Mouse (Mus musculus) hindbrain, embryonic 15.5 days (tissue): ENCODE results near the gene Tfdp2. TPM values are rescaled to one million over a fixed set of nuclear protein-coding genes. Genes with fewer than 3 reads are reported as not detected.

Source experiments
- ATAC-seq: fragments of 200-750 bp; cut with Nextera tagmentation; 2 replicates; pipeline ENCODE4 v1.8.0; 2017; ENCODE audit warnings: low read depth, moderate number of reproducible peaks, moderate TSS enrichment; ENCODE audit not compliant: low FRiP score
- H3K27ac ChIP-seq: fragments of 300-500 bp; sonication (generic); replicated peaks from 2 replicates; pipeline ENCODE4 v1.5.1; 2015; ENCODE audit warnings: mild to moderate bottlenecking, inconsistent platforms
- H3K27me3 ChIP-seq: fragments of 300-500 bp; sonication (generic); 2 replicates; pipeline ENCODE4 v1.6.1; 2015; ENCODE audit warnings: control low read depth, inconsistent platforms
- H3K36me3 ChIP-seq: fragments of 300-500 bp; sonication (generic); 2 replicates; pipeline ENCODE4 v1.6.1; 2015; ENCODE audit warnings: control low read depth, inconsistent platforms
- H3K4me1 ChIP-seq: fragments of 300-500 bp; sonication (generic); replicated peaks from 2 replicates; pipeline ENCODE4 v1.6.1; 2015; ENCODE audit warnings: control low read depth, inconsistent platforms
- H3K4me2 ChIP-seq: fragments of 300-500 bp; sonication (generic); 2 replicates; pipeline ENCODE4 v1.6.1; 2015; ENCODE audit warnings: moderate library complexity, mild to moderate bottlenecking, inconsistent platforms
- H3K4me3 ChIP-seq: fragments of 300-500 bp; sonication (generic); 2 replicates; pipeline ENCODE4 v1.5.1; 2015; ENCODE audit warnings: mild to moderate bottlenecking, inconsistent platforms
- H3K9ac ChIP-seq: fragments of 300-500 bp; sonication (generic); 2 replicates; pipeline ENCODE4 v1.6.1; 2015; ENCODE audit warnings: inconsistent platforms
- H3K9me3 ChIP-seq: fragments of 300-500 bp; sonication (generic); 2 replicates; pipeline ENCODE4 v1.6.1; 2016; ENCODE audit warnings: control low read depth, inconsistent platforms
- WGBS: fragments of 180-500 bp; shearing (Covaris S2); methylation state at CpG from one replicate; pipeline ENCODE4 v1.1.7; 2015; 5-methylcytosine and 5-hydroxymethylcytosine counted together
- polyA plus RNA-seq: library from polyadenylated mRNA; unstranded; fragments of >200 nt; fragmentation: Nextera tagmentation; extraction: Ambion mirVana; gene quantifications from 2 replicates; pipeline ENCODE4 v1.2.1, GENCODE M21; 2015

Gene Tfdp2
- polyA plus RNA-seq, 1 experiment from 2014 or later = 20.4 TPM

DNA sequence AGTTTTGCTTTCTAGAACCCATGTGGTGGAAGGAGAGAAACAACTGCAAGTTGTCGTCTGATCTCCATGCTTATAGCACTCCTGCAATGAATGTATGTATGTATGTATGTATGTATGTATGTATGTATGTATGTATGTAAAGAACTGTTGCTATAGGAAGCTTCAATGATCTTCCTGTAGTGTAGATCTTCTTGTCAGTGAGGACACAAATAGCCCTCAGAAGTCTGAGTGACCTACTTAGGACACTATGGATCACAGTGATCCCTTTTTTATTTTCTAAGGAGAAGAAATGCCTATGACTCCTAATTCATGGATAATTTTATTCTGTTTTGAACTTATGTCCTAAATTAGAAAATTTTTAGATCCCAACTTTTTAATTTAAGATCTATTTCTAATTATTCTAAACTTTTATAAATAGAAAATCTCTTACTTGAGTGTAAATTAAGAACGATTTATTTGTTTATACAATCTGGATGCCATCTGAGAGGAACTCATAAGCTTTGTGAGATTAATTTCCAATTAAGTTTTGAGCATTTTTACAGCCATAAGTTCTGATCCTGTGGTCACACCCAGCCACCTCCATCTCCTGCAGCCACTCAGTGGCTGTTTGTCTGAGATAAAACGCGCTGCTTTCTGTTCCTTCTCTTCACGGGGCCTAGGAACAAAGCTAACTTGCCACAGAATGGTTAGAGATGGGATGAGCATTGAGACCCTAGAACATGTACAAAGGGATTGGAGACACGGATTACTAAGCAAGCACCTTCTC lies 70.9 kb downstream of the Tfdp2 start:
- Histone ChIP-seq H3K4me3 (no peak overlapping the region), H3K27me3 (no peaks in the 10 kb centered on the region), H3K9ac (no peak overlapping the region), H3K4me1 (no peaks in the 10 kb centered on the region), H3K36me3 (no peaks in the 10 kb centered on the region), H3K4me2 (no peak overlapping the region), H3K9me3 (no peaks in the 10 kb centered on the region), H3K27ac (no peak overlapping the region)
- WGBS = 90% methylated on average over 6 of the region's 6 CpGs
- ATAC-seq = no peak

DNA sequence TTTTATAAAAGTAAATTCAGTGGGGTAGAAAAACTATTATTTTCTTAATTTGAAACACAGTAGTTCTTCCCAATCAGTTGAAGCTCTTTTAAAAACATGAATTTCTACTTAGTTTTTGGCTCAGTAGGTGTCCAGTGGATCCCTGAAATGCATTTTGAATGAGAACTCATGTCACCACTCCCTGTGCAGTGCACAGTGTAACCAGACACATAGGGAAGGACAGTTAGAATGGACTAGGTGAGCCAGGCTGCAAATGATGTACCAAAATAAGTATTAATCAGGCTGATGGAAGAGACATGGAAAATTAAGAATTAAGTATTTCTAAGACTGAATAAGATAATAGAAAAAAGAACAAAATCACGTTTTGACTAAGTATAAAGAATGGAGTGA lies 71.5 kb downstream of the Tfdp2 start:
- Histone ChIP-seq H3K9me3 (no peaks in the 10 kb centered on the region), H3K4me2 (no peak overlapping the region), H3K36me3 (no peaks in the 10 kb centered on the region), H3K27ac (no peak overlapping the region), H3K4me3 (no peak overlapping the region), H3K27me3 (no peaks in the 10 kb centered on the region), H3K4me1 (no peaks in the 10 kb centered on the region), H3K9ac (no peak overlapping the region)
- ATAC-seq = no peak
- 84% methylated on average over 1 of the region's 1 CpGs for WGBS

DNA sequence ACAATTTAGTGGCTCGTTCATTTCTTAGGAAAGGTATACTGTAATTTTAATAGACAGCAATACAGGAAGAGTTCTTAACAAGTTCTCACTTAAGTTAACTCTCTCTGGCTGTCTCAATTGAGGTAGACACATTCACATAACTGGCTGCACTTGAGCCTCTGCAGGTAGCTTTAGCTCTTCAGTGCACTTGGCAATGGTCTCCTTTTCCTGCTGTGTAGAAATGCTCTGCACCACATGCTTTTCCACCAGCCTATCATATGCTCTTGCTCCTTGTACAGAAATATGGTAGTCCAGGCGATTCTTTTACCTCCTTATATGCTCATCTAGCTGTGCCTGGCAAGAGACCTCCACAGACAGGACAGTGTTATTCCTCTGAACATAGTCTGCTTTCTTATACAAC lies 73.7 kb downstream of the Tfdp2 start:
- H3K4me2 ChIP-seq = no peak overlapping the region
- H3K9ac ChIP-seq = no peak overlapping the region
- H3K4me3 ChIP-seq = no peak overlapping the region
- ATAC-seq = no peak
- no peaks in the 10 kb centered on the region for H3K36me3 ChIP-seq
- H3K27me3 ChIP-seq = no peaks in the 10 kb centered on the region
- H3K27ac ChIP-seq = no peak overlapping the region
- WGBS = 92% methylated on average over 2 of the region's 2 CpGs
- H3K9me3 ChIP-seq = no peaks in the 10 kb centered on the region
- H3K4me1 ChIP-seq = no peaks in the 10 kb centered on the region

DNA sequence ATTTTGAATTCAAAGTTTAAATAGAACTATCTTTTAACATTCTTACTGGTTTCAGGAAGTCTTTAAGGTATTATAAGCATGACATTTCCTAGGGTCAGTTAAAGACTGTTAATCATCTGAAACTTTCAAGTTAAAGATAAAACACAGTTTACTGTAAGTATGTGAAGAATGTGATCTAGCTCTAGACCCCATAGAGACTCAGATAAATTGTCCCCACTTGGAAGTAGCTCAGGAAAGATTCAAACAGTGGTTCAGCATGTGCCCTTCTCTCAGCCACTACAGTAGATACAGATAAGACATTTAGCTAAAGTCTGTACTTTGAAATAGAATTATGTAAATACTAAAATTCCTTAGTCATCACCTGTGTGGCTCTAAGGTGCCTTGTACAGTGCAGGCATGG lies 79.5 kb downstream of the Tfdp2 start:
- Histone ChIP-seq H3K27me3 (no peaks in the 10 kb centered on the region), H3K4me2 (no peak overlapping the region), H3K9me3 (no peaks in the 10 kb centered on the region), H3K9ac (no peak overlapping the region), H3K4me1 (no peaks in the 10 kb centered on the region), H3K27ac (no peak overlapping the region), H3K36me3 (0 out of 2 replicates have a peak, but pooled peaks cover 4% of the 10 kb centered on the region), H3K4me3 (no peak overlapping the region)
- ATAC-seq = no peak

DNA sequence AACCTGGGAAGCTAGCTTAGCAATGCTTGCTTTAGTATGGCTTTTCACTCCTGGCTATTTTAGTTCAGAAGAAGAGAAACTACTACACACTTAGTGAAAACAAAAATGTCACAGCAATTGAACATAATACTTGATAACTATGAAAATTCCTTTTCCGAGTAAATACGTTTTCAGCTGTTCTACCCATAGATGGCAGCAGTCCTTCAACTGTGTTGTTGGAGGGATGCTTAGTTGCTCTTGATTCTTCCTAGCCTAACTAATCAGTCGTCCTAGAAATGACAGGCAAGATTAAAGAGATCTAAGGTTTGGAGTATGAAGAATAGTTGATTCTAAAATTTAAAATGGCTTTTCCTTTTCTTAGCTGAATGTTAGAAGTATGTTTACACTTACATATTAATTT lies 85.4 kb downstream of the Tfdp2 start:
- Histone ChIP-seq H3K36me3 (no peaks in the 10 kb centered on the region), H3K9me3 (no peaks in the 10 kb centered on the region), H3K4me2 (no peak overlapping the region), H3K9ac (no peak overlapping the region), H3K27me3 (no peaks in the 10 kb centered on the region), H3K27ac (no peak overlapping the region), H3K4me1 (no peaks in the 10 kb centered on the region), H3K4me3 (no peak overlapping the region)
- ATAC-seq = no peak
- WGBS = 67% methylated on average over 3 of the region's 3 CpGs

DNA sequence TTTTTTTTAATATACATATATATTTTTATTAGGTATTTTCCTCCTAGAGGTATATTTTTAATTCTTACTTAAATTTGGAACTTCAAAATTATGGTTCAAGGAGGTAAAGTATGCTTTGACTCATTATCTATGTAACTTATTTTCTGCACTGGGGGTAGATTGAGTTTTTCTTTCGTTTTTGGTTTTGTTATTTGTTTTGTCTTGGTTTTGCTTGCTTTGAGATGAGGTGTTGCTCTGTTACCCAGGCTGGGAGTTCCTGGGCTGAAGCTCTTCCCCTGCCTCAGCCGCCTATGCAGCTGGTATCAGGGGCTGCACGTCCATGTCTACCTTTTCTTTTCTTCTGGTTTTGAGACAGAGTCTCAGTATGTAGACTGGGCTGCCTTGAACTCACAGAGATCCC lies 86.0 kb downstream of the Tfdp2 start:
- H3K9ac ChIP-seq = no peak overlapping the region
- H3K36me3 ChIP-seq = no peaks in the 10 kb centered on the region
- no peaks in the 10 kb centered on the region for H3K27me3 ChIP-seq
- no peak overlapping the region for H3K4me2 ChIP-seq
- H3K27ac ChIP-seq = no peak overlapping the region
- 95% methylated on average over 3 of the region's 3 CpGs for WGBS
- no peak overlapping the region for H3K4me3 ChIP-seq
- H3K9me3 ChIP-seq = no peaks in the 10 kb centered on the region
- no peaks in the 10 kb centered on the region for H3K4me1 ChIP-seq
- ATAC-seq = no peak

DNA sequence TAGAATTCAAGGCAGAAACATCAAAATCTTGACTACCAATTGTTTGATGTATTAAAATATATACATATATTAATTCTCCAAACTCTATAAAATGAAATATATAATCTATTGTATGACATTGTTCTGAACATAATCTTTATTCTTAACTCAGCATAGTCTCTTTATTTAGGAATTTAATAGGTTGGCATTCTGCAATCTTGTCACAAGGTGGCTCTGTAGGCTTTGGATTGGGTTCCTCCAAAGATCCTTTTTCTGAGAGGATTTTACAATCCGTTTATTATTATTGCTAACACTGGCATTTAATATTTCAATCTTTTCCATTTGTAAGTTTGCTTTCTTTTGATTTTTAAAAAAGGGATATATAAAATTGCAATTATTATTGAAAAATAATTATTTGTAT lies 88.8 kb downstream of the Tfdp2 start:
- Histone ChIP-seq H3K4me1 (no peaks in the 10 kb centered on the region), H3K9ac (no peak overlapping the region), H3K36me3 (0 out of 2 replicates have a peak, but pooled peaks cover 5% of the 10 kb centered on the region), H3K4me3 (no peak overlapping the region), H3K27me3 (no peaks in the 10 kb centered on the region), H3K4me2 (no peak overlapping the region), H3K27ac (no peak overlapping the region), H3K9me3 (no peaks in the 10 kb centered on the region)
- 30% methylated on average over 1 of the region's 1 CpGs for WGBS
- no peak for ATAC-seq

DNA sequence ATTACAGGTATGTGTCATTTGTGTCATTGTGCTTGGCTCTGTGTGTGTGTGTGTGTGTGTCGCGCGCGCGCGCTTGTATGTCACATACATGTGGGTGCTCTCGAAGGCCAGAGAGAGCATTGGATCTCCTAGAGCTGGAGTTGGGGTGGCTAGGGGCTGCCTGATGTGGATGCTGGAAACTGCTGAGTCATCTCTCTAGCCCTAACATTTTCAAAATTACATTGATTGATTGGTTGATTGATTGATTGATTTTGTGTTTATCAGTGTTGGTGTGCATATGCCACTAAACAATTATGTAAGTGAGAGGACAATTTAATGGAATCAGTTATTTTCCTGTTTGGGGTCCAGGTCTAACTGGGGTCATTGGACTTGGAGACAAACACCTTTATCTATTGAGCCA lies 96.1 kb downstream of the Tfdp2 start:
- Histone ChIP-seq H3K4me1 (no peaks in the 10 kb centered on the region), H3K9ac (no peak overlapping the region), H3K36me3 (peaks cover 22% of the 10 kb centered on the region), H3K27ac (no peak overlapping the region), H3K27me3 (no peaks in the 10 kb centered on the region), H3K4me2 (no peak overlapping the region), H3K9me3 (no peaks in the 10 kb centered on the region), H3K4me3 (no peak overlapping the region)
- WGBS = over 99% methylated on average over 7 of the region's 7 CpGs
- no peak for ATAC-seq

DNA sequence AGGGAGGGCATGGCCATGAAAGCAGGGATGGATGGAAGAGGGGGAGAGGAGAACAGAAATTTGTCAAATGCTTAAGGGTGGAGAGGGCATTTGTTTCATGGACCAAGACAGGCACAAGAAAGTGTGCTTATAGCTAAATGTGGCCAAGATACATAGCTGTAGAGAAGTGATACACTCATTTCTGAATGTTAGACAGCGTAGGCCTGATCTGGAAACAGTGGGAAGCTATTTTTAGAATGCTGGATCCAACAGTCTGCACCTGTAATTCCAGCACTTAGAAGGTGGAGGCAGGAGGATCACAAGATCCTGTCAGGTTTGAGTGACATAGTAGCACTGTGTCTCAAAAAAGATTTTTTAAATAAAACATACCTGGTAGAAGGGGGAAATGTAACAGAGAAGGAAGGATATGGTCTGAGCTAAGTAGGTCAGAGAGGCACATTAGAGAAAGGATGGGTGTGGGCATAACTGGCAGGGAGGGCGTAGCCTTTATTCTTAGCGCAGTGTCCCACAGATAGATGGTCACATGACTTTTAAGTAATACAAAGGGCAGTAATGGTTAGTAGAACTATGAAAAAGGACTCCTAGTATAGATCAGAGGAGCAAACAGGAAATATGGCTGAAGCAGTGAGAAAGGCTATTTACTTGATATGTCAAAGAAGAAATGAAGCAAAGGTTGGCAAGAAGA lies 103.4 kb downstream of the Tfdp2 start:
- Histone ChIP-seq H3K4me2 (no peak overlapping the region), H3K9me3 (no peaks in the 10 kb centered on the region), H3K4me1 (no peaks in the 10 kb centered on the region), H3K36me3 (peaks cover 40% of the 10 kb centered on the region), H3K4me3 (no peak overlapping the region), H3K27ac (no peak overlapping the region), H3K27me3 (no peaks in the 10 kb centered on the region), H3K9ac (no peak overlapping the region)
- WGBS = 95% methylated on average over 3 of the region's 3 CpGs
- ATAC-seq = no peak

DNA sequence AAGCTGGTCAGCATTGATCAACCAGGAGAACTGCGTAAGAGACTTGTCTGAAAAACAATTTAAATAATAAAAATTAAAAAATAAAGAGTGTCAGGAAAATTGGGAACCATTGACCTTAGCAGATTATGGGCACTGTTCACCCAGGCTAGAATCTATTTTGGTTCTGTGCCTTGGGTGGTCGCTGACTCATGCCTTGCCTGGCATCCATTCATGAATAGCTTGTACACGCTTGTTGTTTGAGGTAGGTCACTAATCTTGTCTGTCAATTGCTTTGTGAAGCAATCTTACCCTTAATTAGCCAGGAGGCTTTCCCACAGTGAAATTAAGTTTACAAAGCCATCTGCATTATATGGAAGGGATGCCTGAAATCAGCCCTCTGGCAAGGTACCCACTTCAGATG lies 112.7 kb downstream of the Tfdp2 start:
- no peak for ATAC-seq

DNA sequence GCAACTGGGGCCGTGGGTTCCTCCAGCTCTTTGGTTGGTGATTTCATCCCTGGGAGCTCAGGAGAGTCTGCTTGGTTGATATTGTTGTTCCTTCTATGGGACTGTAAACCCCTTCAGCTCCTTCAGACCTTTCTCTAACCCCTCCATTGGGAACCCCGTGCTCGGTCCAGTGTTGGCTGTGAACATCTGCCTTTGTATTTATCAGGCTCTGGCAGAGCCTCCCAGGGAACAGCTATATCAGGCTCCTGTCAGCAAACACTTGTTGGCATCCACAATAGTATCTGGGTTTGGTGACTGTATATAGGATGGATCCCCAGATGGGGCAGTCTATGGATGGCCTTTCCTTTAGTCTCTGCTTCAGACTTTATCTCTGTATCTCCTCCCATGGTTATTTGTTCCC lies 116.0 kb downstream of the Tfdp2 start:
- Histone ChIP-seq H3K4me2 (no peak overlapping the region), H3K36me3 (peaks cover 26% of the 10 kb centered on the region), H3K9ac (no peak overlapping the region), H3K27ac (no peak overlapping the region), H3K27me3 (no peaks in the 10 kb centered on the region), H3K4me3 (no peak overlapping the region), H3K9me3 (no peaks in the 10 kb centered on the region), H3K4me1 (no peaks in the 10 kb centered on the region)
- ATAC-seq = no peak
- WGBS = 96% methylated on average over 3 of the region's 3 CpGs

More for the DNA sequence above, 112.7 kb downstream of the Tfdp2 start:
- no peaks in the 10 kb centered on the region for H3K4me1 ChIP-seq
- no peak overlapping the region for H3K4me3 ChIP-seq
- no peak overlapping the region for H3K27ac ChIP-seq
- peaks cover 41% of the 10 kb centered on the region for H3K36me3 ChIP-seq
- WGBS = 60% methylated on average over 3 of the region's 3 CpGs
- H3K27me3 ChIP-seq = no peaks in the 10 kb centered on the region
- no peak overlapping the region for H3K4me2 ChIP-seq
- no peak overlapping the region for H3K9ac ChIP-seq
- H3K9me3 ChIP-seq = no peaks in the 10 kb centered on the region

DNA sequence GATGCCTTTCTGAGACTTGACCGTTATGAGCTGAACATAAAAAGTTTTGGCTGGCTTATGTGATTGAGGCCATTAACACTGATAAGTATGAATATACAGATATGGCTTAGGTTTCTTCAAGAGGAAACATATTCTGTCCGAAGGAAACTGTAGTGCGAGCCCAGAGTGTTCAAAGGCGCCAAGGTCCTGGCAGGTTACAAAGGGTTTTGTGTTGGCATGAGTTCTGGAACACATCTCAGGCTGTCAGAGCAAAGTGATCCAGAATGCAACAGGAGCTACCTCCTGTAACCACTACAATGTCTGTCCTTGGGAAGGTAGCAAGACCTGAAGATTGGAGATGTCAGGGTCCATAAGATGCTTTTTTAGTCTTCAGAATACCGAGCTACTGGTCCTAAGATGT lies 123.3 kb downstream of the Tfdp2 start:
- Histone ChIP-seq H3K27ac (no peak overlapping the region), H3K9me3 (no peaks in the 10 kb centered on the region), H3K4me2 (no peak overlapping the region), H3K9ac (no peak overlapping the region), H3K4me1 (0 out of 2 replicates have a peak, but pooled peaks cover 3% of the 10 kb centered on the region), H3K27me3 (no peaks in the 10 kb centered on the region), H3K4me3 (no peak overlapping the region), H3K36me3 (peaks cover 17% of the 10 kb centered on the region)
- ATAC-seq = no peak
- 92% methylated on average over 5 of the region's 5 CpGs for WGBS
